Mouse (Mus musculus): ENCODE results near the gene Gm20517.

DNA sequence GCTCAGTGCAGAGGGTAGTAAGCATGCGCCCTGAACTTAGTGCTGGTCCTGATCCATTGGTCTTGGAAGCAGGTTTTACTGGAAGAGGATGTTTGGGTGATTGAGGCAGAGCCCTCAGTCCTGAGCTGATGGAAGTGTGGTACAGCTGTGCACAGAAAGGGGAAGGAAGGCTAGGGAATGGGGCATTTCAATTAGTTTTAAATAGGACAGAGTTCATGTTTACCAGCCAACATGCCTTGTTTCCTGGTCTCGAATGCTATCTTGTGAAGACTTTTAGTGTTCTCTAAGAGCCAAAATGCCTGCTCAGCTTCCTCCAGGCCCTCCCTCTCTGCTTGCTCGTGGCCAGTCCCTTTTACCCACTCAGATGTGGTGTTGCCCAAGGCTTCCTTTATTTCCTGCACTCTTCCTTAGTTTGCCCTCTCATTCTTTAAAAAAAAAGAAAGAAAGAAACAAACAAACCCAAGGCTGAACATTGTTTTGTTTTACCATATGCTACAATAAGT is 47.4 kb downstream of the Gm20517 start:
- TF ChIP-seq CTCF (IDR thresholded peaks at IDR 0.05; ENCODE audit: low read depth, low read length) (no peak), POLR2A (IDR thresholded peaks at IDR 0.05; ENCODE audit: insufficient read depth, low read length) (no peak), EP300 (IDR thresholded peaks at IDR 0.05; ENCODE audit: insufficient read depth, low read depth, low read length) (no peak)
